Mouse (Mus musculus): Measurements from ENCODE around the gene Catip. TPM values are rescaled to one million over a fixed set of nuclear protein-coding genes. Genes with fewer than 3 reads are reported as not detected.

Gene Catip
- total RNA-seq, 1 experiment from 2014 or later, result 1.3 TPM

GRCm38 (mm10) chr1:74390924-74391748 lies 29.2 kb downstream of the Catip start, which contains the start of gene Ctdsp1:
Gene Ctdsp1 (plus strand): TSS chr1:74391509.
- ATAC-seq (replicated peaks in 1 of 2; ENCODE audit: insufficient read depth in 1 of 2, low FRiP score in 2 of 2, low TSS enrichment in 1 of 2, low read depth in 1 of 2, poor library complexity in 2 of 2, severe bottlenecking in 2 of 2), result peak; percentile 30 to 47

- peak in 1 of 2 experiments; percentile 15; a peak in 1 of 4 replicates for ATAC-seq (replicated peaks in 1 of 2; ENCODE audit: insufficient read depth in 1 of 2, low FRiP score in 2 of 2, low TSS enrichment in 1 of 2, low read depth in 1 of 2, poor library complexity in 2 of 2, severe bottlenecking in 2 of 2)
Measured at GRCm38 (mm10) chr1:74391844-74392441, 30.0 kb downstream of the Catip start.

- no peak for ATAC-seq (replicated peaks in 1 of 2; ENCODE audit: insufficient read depth in 1 of 2, low FRiP score in 2 of 2, low TSS enrichment in 1 of 2, low read depth in 1 of 2, poor library complexity in 2 of 2, severe bottlenecking in 2 of 2)
Measured at GRCm38 (mm10) chr1:74392446-74392994, 30.6 kb downstream of the Catip start.

- no peak for ATAC-seq (replicated peaks in 1 of 2; ENCODE audit: insufficient read depth in 1 of 2, low FRiP score in 2 of 2, low TSS enrichment in 1 of 2, low read depth in 1 of 2, poor library complexity in 2 of 2, severe bottlenecking in 2 of 2)
Measured at GRCm38 (mm10) chr1:74393010-74393409, 31.1 kb downstream of the Catip start.

GRCm38 (mm10) chr1:74393697-74394096 lies 31.8 kb downstream of the Catip start:
- ATAC-seq (replicated peaks in 1 of 2; ENCODE audit: insufficient read depth in 1 of 2, low FRiP score in 2 of 2, low TSS enrichment in 1 of 2, low read depth in 1 of 2, poor library complexity in 2 of 2, severe bottlenecking in 2 of 2), result no peak

GRCm38 (mm10) chr1:74394311-74394710 lies 32.4 kb downstream of the Catip start:
- no peak for ATAC-seq (replicated peaks in 1 of 2; ENCODE audit: insufficient read depth in 1 of 2, low FRiP score in 2 of 2, low TSS enrichment in 1 of 2, low read depth in 1 of 2, poor library complexity in 2 of 2, severe bottlenecking in 2 of 2)

- no peak for ATAC-seq (replicated peaks in 1 of 2; ENCODE audit: insufficient read depth in 1 of 2, low FRiP score in 2 of 2, low TSS enrichment in 1 of 2, low read depth in 1 of 2, poor library complexity in 2 of 2, severe bottlenecking in 2 of 2)
Measured at GRCm38 (mm10) chr1:74394858-74395257, 33.0 kb downstream of the Catip start.

GRCm38 (mm10) chr1:74395290-74395689 lies 33.4 kb downstream of the Catip start:
- no peak for ATAC-seq (replicated peaks in 1 of 2; ENCODE audit: insufficient read depth in 1 of 2, low FRiP score in 2 of 2, low TSS enrichment in 1 of 2, low read depth in 1 of 2, poor library complexity in 2 of 2, severe bottlenecking in 2 of 2)

GRCm38 (mm10) chr1:74396456-74397222 lies 34.7 kb downstream of the Catip start:
- peak; percentile 2 to 8; a peak in 2 of 4 replicates for ATAC-seq (replicated peaks in 1 of 2; ENCODE audit: insufficient read depth in 1 of 2, low FRiP score in 2 of 2, low TSS enrichment in 1 of 2, low read depth in 1 of 2, poor library complexity in 2 of 2, severe bottlenecking in 2 of 2)

- peak; percentile 83 to 85 for ATAC-seq (replicated peaks in 1 of 2; ENCODE audit: insufficient read depth in 1 of 2, low FRiP score in 2 of 2, low TSS enrichment in 1 of 2, low read depth in 1 of 2, poor library complexity in 2 of 2, severe bottlenecking in 2 of 2)
Measured at GRCm38 (mm10) chr1:74397268-74397918, 35.5 kb downstream of the Catip start.

GRCm38 (mm10) chr1:74397919-74398451 lies 36.1 kb downstream of the Catip start:
- ATAC-seq (replicated peaks in 1 of 2; ENCODE audit: insufficient read depth in 1 of 2, low FRiP score in 2 of 2, low TSS enrichment in 1 of 2, low read depth in 1 of 2, poor library complexity in 2 of 2, severe bottlenecking in 2 of 2), result peak; percentile 24 to 41; a peak in 3 of 4 replicates

GRCm38 (mm10) chr1:74400531-74400930 lies 38.6 kb downstream of the Catip start:
- no peak for ATAC-seq (replicated peaks in 1 of 2; ENCODE audit: insufficient read depth in 1 of 2, low FRiP score in 2 of 2, low TSS enrichment in 1 of 2, low read depth in 1 of 2, poor library complexity in 2 of 2, severe bottlenecking in 2 of 2)

- no peak for ATAC-seq (replicated peaks in 1 of 2; ENCODE audit: insufficient read depth in 1 of 2, low FRiP score in 2 of 2, low TSS enrichment in 1 of 2, low read depth in 1 of 2, poor library complexity in 2 of 2, severe bottlenecking in 2 of 2)
Measured at GRCm38 (mm10) chr1:74401015-74401702, 39.3 kb downstream of the Catip start.

GRCm38 (mm10) chr1:74404206-74404605 lies 42.3 kb downstream of the Catip start:
- ATAC-seq (replicated peaks in 1 of 2; ENCODE audit: insufficient read depth in 1 of 2, low FRiP score in 2 of 2, low TSS enrichment in 1 of 2, low read depth in 1 of 2, poor library complexity in 2 of 2, severe bottlenecking in 2 of 2), result no peak

- ATAC-seq (replicated peaks in 1 of 2; ENCODE audit: insufficient read depth in 1 of 2, low FRiP score in 2 of 2, low TSS enrichment in 1 of 2, low read depth in 1 of 2, poor library complexity in 2 of 2, severe bottlenecking in 2 of 2), result no peak
Measured at GRCm38 (mm10) chr1:74408589-74409504, 46.9 kb downstream of the Catip start, which contains the start of gene Vil1. Gene Vil1 (plus strand): TSS chr1:74409376.
